Mouse (Mus musculus): Measurements from ENCODE around the gene Cryba1. TPM values are rescaled to one million over a fixed set of nuclear protein-coding genes. Genes with fewer than 3 reads are reported as not detected.
"Not testable (repeated sequence)": the region's sequence is repeated elsewhere in the genome, so short reads cannot be mapped to it uniquely, and the experiment has no call there.

Gene Cryba1
- not detected for total RNA-seq (2021)
- long read RNA-seq, experiment 1 = 0 reads
- long read RNA-seq, experiment 2 = 0 reads

DNA sequence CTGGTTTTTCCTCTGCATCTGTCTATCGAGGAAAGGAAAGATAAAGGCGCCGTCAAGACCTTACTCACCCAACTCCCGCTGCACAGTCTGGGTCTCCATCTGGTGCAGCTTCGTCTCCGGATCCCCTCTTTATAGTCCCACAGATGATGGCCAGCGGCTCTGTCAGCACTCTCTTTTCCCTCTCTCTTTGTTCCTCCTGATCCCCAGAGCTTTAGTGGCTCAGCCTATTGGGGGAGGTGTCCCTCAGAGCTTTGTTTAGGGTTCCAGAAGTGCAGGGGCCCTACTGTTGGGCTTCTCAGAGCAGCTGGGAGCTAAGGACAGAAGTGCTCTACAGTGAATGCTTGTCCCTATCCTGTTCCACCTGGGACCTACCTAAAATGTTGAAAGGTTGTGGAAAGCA lies at the start of gene Cryba1:
TSS of gene Cryba1 (minus strand) at position 101 of the 400 bp plus-strand sequence.
- no peak for DNase-seq (ENCODE audit: low spot score in 2 of 2)

DNA sequence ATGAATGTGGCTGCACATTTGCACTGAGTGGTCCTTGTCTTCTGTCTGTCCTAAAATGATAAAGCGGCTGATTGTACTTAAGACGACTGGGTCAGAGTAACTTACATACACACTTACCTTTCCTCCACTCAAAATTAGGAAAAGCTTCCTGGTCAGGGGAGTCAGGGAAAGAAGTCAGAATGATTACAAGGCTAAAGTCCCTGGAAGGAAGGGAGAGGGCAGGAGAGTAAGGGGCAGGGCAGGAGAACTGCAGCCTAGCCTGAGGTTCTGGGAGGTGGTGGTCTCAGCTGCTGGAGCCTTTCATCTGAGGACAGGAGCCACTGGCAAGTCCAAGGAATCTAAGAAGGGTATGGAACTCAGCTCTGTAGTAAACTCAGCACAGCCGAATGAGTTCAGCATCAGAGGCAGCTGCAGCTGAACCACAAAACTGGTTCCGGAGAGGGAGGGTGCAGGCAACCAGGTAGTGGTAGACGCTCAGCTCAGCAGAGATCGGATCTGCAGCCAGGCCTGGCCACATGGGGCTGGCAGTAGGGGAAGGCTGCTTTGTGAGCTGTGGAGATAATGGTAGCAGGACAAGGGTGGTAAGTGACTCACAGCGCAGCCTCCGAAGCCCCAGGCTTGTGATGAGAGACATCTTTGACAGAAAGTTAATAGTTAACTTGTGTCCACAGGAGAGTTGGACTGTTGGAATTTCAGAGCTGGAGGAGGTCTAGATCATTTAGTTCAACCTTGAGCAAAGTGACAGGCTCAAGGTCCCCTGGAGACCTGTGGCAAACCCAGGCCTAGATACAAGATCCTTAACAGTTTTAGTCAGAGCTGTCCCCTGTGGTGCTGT lies 47.0 kb upstream of the Cryba1 start:
- no peak for DNase-seq (ENCODE audit: low spot score in 2 of 2)

DNA sequence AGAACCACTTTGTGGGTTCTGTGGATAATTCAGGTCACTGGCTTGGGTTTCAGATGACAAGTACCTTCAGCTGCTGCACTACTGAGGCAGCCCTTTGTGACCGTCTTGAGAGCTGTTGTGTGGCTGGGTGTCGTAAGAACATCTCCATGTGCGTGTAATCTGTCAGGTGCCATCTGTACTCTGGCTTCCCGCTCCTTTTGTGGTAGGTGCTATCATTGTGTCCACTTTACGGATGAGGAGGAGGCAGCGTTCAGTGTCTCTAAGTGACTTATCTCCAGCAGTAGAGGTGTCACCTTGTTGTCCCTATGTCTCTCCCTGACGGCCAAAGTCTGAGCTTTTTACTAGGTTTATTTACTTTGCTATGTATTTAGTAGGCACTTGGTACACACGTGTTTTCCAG lies 45.3 kb upstream of the Cryba1 start:
- DNase-seq (ENCODE audit: low spot score in 2 of 2) = no peak

DNA sequence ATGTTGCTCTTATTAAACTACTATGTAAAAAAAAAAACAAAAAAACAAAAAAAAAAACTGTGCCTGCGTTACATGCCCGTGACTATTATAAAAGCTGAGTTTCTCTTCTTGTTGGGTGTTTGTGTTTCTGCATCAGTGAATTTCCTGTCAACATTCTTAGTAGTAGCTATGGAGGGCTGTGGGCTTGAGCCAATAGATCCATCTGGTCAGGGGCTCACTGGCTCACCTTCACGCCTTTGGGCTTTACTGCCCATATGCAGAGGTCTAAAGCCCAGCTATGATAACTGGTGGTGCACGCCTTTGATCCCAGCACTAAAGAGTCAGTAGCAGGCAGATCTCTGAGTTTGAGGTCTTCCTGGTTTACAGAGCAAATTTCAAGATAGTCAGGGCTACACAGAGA lies 44.4 kb upstream of the Cryba1 start:
- DNase-seq (ENCODE audit: low spot score in 2 of 2) = no peak

DNA sequence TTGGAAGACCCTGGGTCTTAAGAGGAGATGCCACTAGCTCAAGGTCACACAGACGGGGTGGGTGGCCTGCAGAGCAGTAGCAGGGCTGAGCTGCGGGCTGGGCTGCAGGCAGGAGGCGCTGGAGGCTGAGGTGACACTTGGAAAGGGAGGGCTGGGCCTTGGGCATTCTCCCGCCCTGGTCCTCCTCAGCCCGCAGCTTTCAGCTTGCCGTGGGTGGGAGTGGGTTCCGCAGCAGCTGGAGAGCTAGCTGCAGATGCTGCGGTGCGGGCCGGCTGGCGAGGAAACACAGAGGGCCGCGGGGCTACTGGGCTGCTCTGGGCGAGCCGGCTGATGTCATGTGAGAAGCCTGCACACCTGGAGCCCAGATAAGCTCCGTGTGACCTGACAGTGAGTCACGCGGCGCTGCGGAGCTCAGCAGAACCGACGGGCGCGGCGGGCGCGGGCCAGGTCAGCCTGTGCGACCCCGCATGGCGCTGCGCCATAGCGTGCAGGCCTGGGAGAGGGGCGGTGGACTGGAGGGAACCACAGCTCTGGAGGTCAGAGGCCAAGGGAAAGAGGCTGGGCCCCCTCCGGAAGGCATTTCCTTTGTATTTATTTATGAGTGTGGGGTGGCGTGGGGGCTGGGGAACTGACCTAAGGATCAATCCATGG lies 41.4 kb upstream of the Cryba1 start:
- DNase-seq (ENCODE audit: low spot score in 2 of 2) = peak in 1 of 2 experiments; percentile 34

DNA sequence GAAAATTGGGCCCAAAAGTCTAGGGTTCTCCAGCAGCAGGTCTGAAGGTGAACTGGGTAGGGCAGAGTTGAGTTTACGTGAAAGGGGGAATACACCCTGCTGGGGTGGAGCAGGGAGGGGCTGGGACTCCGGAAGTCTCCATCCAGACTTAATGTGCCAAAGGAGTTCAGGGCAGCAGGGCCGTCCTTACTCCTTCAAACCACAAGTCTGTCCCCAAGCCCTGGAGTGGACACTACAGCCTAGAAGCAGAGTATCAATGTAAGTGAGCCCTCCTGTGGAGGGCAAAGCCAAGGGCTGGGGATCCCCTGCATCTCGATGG lies 40.3 kb upstream of the Cryba1 start:
- no peak for DNase-seq (ENCODE audit: low spot score in 2 of 2)

DNA sequence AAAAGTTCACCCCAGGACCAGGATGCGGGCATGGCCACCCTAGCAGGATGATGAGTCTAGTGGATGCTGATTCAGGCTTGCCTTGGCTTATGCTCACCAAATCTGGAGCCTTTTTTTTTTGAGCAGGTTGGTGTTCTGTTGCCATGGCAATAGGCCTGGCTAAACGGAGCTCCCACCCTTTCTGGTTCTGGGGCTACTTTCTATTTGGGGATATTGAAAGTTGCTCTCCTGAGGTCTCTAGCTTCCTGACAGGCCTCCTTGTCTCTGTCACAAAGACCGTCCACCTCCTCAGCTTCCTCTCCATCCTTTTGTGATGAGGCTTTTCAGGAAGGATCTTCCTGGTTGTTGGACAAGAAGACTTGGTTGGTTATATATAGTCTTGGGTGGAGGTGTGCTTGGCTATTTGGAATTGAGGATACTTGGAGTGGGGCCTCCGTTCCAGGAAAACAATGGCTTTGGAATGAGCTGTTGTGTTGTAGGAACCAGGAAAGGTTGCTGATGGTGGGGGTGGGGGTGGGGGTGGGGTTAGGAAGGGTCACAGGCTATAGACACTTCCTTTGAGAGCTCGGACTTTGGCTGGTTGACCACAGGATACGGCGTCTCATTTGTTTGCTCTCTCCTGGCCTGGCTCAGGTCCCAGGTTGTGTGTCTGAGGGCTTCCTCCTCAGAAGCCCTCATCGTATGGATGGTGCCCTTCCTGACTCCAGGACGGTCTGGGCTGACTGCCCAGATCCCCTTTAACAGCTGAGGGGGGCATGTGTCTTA lies 39.8 kb upstream of the Cryba1 start:
- peak; percentile 29 to 66 for DNase-seq (ENCODE audit: low spot score in 2 of 2)

DNA sequence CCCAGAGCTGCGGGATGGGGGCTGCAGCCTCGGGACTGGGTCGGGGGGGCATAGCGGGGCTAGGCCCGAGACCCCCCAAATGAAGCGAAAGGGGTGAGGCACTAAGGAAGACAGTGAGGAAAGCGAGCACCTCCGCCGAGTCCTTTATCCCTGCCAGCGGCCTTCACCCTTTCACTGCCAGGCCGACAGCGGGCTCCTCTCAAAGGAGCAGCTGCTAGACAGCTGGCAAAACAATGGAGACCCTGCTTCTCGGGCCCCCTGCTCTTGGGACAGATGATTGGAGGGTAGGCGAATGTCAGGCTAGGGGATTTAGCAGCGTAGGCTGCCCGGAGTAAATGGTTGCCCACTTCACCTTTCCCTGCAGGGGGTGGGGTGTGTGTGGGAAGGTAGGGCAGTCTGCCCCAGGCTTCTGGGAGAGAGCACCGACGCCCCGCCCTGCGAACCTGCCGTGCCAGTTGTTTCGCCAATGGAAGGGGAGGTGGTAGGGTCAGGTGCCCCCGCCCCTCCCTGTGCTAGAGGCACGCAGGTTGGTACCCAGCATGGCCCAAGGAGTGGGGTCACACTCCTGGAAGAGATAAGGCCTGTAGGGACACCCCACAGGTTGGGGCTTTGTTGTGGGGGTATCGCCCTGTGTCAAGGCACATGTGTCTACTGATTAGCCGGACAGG lies 38.7 kb upstream of the Cryba1 start:
- DNase-seq (ENCODE audit: low spot score in 2 of 2) = peak; percentile 36 to 56

DNA sequence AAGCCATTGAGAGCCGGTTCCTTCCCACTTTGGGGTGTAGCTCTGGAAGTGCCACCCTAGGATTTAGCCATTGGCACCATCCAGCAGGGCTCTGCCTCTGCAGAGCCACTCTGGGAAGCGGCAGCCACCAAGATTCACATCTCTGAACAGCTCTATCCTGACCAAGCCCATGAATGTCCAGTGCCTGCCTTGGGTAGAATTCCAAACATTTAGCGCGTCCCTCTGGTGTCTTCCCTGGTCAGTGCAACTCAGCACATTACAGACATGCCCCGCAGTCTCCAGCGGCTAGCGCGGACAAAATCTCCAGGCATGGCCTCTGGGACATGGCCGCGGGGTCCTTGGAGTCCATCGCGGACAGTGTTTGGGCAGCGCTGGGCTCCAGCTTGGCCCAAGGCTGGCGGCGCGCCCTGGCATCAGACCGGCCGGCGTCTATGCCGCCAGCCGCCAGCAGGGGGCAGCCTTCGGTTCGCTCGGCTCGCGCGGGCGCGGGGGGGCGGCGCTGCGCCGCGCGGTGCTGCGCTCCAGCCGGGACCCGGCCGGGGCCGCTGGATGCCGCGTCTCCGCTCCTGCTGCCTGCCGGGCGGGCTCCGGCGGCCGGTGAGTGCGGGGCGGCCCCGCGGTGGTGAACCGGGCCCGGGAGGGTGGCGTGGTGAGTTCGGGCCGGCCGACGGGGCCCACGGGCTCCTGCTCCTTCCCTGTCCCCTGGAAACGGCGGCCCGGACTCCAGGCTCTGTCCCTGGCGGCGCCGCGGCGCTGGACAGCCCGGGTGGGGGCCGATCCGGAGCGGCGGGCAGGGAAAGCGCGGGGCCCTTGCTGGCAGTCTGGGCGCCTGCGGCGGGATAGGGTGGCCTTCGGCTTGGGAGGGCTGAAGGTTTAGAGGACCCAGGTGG lies 37.9 kb upstream of the Cryba1 start, which contains the start of gene Myo18a:
TSS of gene Myo18a (plus strand) at position 464 of the 890 bp plus-strand sequence.
- peak; percentile 74 to 86 for DNase-seq (ENCODE audit: low spot score in 2 of 2)

DNA sequence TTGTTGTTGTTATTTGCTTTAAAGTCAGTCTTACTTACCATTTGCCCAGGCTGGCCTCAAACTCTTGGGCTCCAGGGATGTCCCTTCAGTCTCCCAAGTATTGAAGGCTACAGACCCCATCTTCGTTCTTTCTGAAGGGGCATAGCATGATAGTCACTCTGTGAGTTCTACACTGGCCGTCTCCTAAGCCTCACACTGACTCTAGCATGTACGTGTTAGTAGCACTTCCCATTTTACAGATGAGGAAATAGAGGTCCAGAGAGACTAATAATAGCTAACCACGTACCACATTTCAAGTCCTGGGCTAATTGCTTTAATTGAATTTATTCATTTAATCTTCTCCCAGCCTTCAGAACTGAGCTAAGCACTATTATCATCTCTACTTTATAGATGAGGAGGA lies 34.9 kb upstream of the Cryba1 start:
- DNase-seq (ENCODE audit: low spot score in 2 of 2) = no peak

DNA sequence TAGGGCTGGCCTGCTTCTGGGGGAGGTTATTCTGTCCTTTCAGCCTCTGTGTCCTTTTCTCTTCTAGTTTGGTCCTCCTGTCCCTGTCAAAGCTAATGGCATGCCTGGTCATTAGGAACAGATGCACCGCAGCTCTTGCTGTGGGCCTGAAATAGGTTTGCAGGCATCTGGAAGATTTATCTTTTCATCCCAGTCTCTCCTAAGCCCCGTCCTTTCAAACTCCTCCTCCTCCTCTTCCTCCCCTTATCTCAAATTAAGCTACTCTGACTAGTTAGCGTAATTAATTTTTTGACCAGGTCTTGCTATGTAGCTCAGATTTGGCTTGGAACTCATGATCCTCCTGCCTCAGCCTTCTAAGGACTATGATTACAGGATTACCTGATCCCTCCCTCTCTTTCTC lies 28.4 kb upstream of the Cryba1 start:
- no peak for DNase-seq (ENCODE audit: low spot score in 2 of 2)

DNA sequence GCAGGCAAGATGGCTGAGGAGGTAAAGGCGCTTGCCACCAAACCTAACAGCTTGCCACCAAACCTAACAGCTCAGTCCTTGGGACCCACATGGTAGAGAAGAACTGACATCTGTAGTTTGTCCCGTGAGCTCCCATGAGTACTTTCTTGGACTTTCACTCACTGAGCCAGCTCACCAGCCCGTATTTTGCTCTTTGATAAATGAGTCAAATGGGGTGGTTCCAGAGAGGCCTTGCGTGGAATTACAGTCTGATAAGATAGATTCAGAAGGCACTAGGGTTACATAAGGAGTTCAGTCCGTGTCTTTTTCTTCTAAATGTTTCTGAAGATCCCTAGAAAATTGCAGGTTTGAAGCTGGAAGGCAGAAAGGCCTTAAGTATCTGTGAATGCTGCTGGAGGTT lies 27.4 kb upstream of the Cryba1 start:
- DNase-seq (ENCODE audit: low spot score in 2 of 2) = no peak

DNA sequence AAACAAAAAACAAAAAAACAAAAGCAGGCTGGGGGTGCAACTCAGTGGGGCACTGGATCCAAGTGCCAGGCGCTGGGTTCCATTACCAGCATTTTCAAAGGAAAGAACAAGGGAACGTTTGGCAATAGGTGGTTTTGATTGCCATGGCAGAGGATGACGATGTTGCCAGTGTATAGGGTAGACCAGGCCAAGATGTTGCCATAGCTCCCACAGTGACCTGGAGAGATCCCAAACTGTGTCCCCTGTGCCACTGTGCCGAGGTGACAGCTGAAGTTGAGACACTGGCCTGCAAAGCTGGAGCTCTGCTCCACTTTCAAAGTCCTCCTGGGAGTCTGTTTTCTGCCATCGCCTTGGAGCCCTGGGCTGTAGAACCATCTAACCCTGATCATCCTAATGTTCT lies 23.9 kb upstream of the Cryba1 start:
- DNase-seq (ENCODE audit: low spot score in 2 of 2) = peak in 1 of 2 experiments; percentile 49

DNA sequence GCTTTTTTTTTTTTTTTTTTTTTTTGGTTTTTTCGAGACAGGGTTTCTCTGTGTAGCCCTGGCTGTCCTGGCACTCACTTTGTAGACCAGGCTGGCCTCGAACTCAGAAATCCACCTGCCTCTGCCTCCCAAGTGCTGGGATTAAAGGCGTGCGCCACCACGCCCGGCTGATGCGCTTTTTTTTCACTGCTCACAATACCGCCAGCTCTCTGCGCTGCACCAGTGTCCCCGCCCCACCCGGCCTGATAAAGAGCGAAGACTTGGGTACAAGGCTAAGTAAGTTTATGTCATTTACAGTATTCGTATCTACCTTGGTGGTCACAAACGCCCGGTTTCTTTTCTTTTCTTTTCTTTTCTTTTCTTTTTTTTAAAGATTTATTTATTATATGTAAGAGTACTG lies 22.0 kb upstream of the Cryba1 start:
- DNase-seq (ENCODE audit: low spot score in 2 of 2) = not testable (repeated sequence)

DNA sequence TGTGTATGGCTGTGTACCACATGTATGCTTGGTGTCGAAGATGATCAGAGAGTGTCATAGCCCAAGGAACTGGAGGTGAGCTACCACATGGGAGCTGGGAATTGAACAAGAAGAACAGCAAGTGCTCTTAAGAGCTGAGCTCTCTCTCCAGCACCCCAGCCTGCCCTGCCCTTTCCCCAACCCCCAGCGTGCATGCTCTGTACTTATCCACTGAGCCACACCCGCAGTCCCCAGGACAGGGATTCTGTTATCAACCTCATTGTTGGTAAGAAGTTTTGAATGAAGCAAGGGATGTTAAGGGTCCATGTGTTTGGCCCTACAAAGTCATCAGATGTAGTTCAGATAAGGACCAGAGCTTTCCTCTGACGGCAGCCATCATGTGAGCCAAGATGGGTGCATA lies 21.6 kb upstream of the Cryba1 start:
- no peak for DNase-seq (ENCODE audit: low spot score in 2 of 2)

DNA sequence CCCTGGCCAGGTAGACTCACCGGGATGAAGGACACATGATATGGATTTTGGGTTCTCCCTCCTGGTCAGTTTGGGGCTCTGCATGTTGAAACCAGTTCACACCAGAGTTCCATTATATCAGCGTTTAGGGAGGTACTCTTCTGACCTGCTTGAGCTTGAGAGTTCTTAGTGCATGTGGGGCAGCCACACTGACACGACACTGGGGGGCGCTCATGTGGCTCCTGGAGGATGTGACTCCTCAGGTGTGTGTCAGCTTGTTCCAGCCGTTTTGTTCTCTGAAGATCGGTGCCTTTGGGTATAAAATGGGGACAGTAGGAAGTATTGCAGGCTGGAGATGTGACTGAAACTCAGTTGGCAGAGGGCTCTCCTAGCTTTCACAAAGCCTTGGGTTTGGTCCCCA lies 18.9 kb upstream of the Cryba1 start:
- DNase-seq (ENCODE audit: low spot score in 2 of 2) = no peak

DNA sequence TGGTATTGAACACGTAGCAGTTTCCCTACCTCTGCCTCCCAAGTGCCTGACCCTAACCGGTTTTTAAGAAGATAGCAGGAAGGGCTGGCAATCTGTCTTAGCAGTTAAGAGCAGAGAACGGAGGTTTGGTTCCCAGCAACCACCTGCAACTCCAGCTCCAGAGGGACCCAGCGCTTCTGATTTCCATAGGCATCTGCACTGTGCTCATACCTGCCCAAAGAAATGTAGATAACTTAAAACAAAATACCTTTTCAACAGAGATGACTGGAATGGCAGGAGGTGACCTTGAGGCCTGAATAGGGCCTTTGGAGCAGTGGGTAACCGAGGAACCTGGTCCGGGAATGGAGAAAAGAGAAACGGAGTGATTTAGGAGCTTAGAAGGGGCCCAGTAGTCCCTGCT lies 13.5 kb upstream of the Cryba1 start:
- no peak for DNase-seq (ENCODE audit: low spot score in 2 of 2)

DNA sequence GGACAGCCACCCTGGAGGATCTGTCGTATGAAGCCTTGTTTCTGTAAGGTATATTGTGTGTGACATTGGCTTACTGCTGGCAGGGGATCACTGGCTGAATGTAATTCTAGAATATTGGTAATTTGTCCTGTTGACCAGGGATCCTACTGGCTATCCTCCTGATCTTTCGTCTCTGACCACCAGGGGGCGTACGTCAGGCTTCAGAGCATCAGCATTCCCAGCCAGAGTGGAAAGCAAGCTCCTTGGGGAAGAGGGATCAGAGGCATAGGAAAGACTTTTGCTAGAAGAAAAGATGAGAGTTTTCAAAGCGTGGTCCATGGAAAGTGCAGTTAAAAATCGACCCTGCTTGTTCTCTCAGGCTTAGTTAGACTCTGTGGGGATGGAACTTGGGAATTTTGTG lies 12.2 kb upstream of the Cryba1 start:
- peak; percentile 77 to 87 for DNase-seq (ENCODE audit: low spot score in 2 of 2)

DNA sequence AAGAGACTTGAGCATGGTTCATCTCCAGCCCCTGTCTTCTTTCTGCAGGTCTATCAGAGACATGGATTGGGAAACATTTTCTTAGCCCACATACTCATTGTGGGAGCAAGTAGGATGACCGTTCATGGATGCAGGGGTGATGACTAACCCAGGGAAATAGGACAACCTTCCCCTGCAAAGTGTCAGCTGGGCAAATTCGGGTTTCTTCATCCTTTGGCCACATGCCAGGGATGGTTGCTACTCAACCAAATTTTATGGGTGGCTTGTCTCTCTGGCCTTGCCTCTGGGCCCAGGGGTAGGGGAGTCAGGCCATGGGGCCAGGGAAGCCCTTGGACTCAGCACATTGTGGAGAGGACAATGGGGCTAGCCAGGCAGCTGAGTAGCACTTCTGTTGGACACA lies 3.5 kb upstream of the Cryba1 start:
- DNase-seq (ENCODE audit: low spot score in 2 of 2) = no peak

DNA sequence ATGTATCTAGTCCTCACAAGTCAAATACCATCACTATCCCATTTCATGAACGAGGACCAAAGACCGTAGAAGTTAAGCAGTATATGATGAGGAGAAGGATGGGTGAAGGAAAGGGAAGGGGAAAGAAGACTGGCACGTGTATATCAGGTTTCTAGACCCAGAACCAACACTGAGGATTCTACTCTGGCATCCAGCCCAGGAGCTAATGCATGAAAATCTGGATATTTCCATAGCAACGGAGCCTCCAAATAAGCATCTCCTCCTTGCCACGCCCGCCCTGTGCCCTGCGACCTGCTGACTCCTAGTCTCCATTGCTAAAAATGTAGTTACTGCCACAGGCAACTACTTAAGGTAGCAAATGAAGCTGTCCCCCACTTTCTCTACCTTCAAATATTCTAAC lies 317 bp downstream of the Cryba1 start:
- DNase-seq (ENCODE audit: low spot score in 2 of 2) = no peak
